Mouse (Mus musculus): ENCODE results near the gene Cd63. TPM values are rescaled to one million over a fixed set of nuclear protein-coding genes. Genes with fewer than 3 reads are reported as not detected.

Cd63 gene
- total RNA-seq, 2 experiments from 2014 or later = 304 to 317 TPM

Other genes starting within 250 kb of the Cd63 start
- gene Suox, start 226.9 kb upstream of the Cd63 start, total RNA-seq (2021) = 10 to 100 TPM; 18.7 to 22.7 TPM
- gene Rab5b, start 204.7 kb upstream of the Cd63 start, total RNA-seq (2021) = 100 to 1,000 TPM; 113 to 115 TPM
- 1 to 10 TPM; 2.0 to 2.6 TPM for gene Pmel, start 196.8 kb upstream of the Cd63 start, total RNA-seq (2021)
- 10 to 100 TPM; 46.8 to 50.3 TPM for gene Cdk2, start 196.0 kb upstream of the Cd63 start, total RNA-seq (2021)
- 10 to 100 TPM; 10.9 to 11.8 TPM for gene Dgka, start 156.1 kb upstream of the Cd63 start, total RNA-seq (2021)
- 10 to 100 TPM; 39.7 to 40.1 TPM for gene Pym1, start 153.1 kb upstream of the Cd63 start, total RNA-seq (2021)
- gene Mmp19, start 110.1 kb upstream of the Cd63 start, total RNA-seq (2021) = 10 to 100 TPM; 23.8 to 29.2 TPM
- 10 to 100 TPM; 76.6 to 80.8 TPM for gene Dnajc14, start 96.9 kb upstream of the Cd63 start, total RNA-seq (2021)
- gene Tmem198b, start 96.6 kb upstream of the Cd63 start, total RNA-seq (2021) = 10 to 100 TPM; 18.0 to 19.5 TPM
- 10 to 100 TPM; 52.2 to 64.4 TPM for gene Sarnp, start 83.7 kb upstream of the Cd63 start, total RNA-seq (2021)
- gene Ormdl2, start 79.3 kb upstream of the Cd63 start, total RNA-seq (2021) = 10 to 100 TPM; 31.6 to 32.4 TPM
- 1 to 10 TPM; 5.1 to 8.9 TPM for gene Gdf11, start 9.3 kb upstream of the Cd63 start, total RNA-seq (2021)
- gene Rdh5, start 21.9 kb downstream of the Cd63 start, total RNA-seq (2021) = 10 to 100 TPM; 13.5 to 24.2 TPM
- 100 to 1,000 TPM; 158 to 168 TPM for gene Bloc1s1, start 23.0 kb downstream of the Cd63 start, total RNA-seq (2021)
- gene Itga7, start 32.8 kb downstream of the Cd63 start, total RNA-seq (2021) = 10 to 100 TPM; 13.9 to 17.2 TPM
- gene Mettl7b, start 60.0 kb downstream of the Cd63 start, total RNA-seq (2021) = 10 to 100 TPM in 1 of 2 experiments, 1 to 10 TPM in 1; 5.4 to 10.0 TPM
- gene Olfr9, start 88.4 kb downstream of the Cd63 start, total RNA-seq (2021) = not detected
- gene Olfr763, start 109.8 kb downstream of the Cd63 start, total RNA-seq (2021) = not detected
- gene Olfr764-ps1, start 138.9 kb downstream of the Cd63 start, total RNA-seq (2021) = not detected
- not detected for gene Olfr765, start 149.0 kb downstream of the Cd63 start, total RNA-seq (2021)
- gene Olfr766-ps1, start 168.0 kb downstream of the Cd63 start, total RNA-seq (2021) = not detected
- gene Olfr767, start 181.9 kb downstream of the Cd63 start, total RNA-seq (2021) = not detected
- gene Olfr768, start 198.4 kb downstream of the Cd63 start, total RNA-seq (2021) = not detected
- not detected for gene Olfr769, start 216.9 kb downstream of the Cd63 start, total RNA-seq (2021)
- not detected for gene Olfr770, start 238.0 kb downstream of the Cd63 start, total RNA-seq (2021)

Data from adrenal gland, postnatal 4 days (tissue).